Mouse (Mus musculus) urinary bladder, postnatal 14 days (tissue): Measurements from ENCODE around the gene Galnt12.
"Not testable (repeated sequence)": the region's sequence is repeated elsewhere in the genome, so short reads cannot be mapped to it uniquely, and the experiment has no call there.

ENCODE experiments used
- DNase-seq: peaks from one replicate; pipeline ENCODE4 v3.0.0; 2021; ENCODE audit warnings: low spot score

Galnt12 gene

DNA sequence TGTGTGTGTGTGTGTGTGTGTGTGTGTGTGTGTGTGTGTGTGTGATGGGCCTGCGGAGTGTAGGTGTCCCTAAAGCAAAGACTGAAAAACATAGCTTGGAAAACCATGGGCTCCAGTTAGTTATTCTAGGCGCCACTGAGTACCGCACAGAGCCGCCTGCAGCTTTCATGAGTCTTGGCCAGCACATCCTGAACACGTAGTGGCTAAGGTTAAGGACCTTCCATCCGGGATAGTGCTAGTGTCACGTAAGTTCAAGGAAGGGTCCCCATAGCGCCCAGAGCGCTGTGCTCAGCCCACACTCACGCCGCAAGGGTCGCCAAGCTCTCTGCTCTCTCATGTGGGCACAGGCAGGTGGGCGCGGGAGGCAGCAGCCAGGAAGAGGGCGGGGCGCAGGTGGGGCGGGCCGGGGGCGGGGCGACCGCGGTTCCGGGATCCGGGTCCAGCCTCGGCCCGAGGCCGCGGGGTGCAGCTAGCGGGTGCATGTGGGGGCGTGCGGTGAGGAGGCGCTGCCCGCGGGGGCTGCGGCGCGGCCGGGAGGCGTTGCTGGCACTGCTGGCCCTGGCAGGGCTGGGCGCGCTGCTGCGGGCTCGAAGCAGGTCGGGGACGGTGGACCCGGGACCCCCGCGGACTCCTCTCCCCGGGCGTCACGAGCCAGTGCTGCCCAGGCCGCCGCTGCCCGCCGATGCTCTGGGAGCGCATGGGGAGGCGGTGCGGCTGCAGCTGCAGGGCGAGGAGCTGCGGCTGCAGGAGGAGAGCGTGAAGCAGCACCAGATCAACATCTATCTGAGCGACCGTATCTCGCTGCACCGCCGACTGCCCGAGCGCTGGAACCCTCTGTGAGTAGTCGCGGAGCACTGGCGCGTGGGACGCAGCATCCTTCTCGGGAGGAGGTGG is at the start of gene Galnt12:
Gene Galnt12, plus strand, starts transcription at position 417 of the 894 bp plus-strand sequence.
- peak; percentile 34 for DNase-seq

DNA sequence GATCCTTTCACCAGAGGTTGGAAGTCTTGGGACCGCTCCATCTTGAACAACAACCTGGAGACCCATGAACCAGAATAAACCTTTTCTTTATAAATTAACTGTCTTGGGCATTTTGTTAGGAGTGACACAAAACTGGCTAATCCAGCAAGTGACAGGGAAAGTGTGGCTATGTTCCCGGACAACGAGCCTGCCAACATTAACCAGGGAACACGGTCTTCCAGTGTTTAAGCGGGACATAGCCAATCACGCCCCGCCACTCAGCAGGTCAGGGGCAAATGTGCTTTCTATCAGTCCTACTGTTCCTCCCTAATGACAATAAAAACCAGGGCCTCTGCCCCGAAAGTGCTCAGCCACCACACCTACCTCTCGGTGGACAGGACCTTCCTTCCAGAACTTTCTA is 47.8 kb upstream of the Galnt12 start:
- DNase-seq, result no peak

DNA sequence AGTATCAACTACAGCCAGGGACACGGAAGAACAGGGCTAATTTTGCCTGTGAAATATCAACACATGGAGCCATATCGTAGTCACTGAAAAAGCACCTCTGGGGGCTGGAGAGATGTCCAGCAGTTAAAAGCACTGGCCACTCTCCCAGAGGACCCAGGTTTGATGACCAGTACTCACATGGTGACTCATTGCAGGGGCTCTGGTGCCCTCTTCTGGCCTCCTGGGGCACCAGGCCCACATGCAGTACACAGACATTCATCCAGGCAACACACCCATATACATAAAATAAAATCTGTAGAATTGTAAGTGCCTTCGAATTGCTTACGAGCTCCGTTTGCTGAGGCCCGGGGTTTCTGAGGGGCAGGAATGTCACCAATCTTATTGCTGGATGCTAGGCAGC is 44.7 kb upstream of the Galnt12 start:
- no peak for DNase-seq

DNA sequence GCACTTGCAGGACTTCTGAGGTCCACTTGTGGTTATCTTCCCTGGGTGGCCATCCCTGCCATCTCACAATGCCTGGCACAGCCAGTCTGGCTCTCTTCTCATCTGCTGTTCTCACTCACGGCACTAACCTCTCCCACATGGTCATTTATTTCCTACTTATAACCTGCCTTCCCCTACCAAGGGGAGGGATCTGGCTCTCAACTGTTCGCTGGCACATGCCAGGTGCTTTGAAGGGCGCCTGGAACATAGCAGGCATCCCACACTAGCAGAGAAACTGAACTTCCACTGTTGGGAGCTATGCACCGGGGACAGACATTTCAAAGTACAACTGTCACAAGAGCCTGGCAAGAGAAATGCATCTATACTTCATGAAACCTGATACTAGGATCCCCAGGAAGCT is 43.9 kb upstream of the Galnt12 start:
- no peak for DNase-seq

- DNase-seq, result no peak
These were observed 42.5 kb upstream of the Galnt12 start for GRCm38 (mm10) chr4:47049216-47049615.

- peak; percentile 93 for DNase-seq
These were observed 41.5 kb upstream of the Galnt12 start for GRCm38 (mm10) chr4:47050167-47050566.

DNA sequence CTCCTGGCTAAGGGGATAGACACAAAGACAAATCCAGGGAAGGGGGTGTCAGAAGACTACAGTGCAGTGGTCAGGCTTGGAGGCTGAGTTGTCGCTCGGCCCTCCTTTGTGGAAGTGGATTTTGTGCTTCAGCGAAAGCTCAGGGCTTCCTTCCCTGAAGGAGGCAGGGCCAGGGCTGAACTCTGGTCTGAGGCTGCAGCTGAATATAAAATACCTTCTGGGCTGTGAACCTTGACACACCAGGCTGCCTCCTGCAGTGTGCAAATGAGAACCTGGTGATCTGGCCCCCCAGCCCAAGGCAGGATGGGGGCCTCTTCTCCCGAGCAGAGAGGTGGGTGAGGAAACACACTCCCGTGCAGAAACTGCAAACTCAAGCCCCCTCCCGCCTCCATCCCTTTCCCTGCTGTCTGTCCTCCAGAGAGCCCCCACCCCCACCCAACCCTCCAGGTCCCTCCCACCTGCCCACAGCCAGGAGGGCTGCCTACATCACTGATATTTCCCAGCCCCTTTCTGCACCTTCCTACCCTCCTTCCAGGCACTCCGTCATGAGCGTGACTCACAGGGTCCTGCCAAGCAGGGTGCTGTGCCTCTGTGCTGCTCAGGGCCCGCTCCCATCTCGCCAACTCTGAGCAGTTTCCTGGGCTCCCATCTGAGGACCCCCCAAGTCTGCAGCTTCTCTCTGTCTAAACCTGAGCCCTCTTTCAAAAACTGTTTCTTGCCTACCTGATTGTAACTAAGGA is 40.9 kb upstream of the Galnt12 start:
- DNase-seq, result peak; percentile 18

- DNase-seq, result no peak
These were observed 39.8 kb upstream of the Galnt12 start for GRCm38 (mm10) chr4:47051905-47052304.

- DNase-seq, result not testable (repeated sequence)
These were observed 36.5 kb upstream of the Galnt12 start for GRCm38 (mm10) chr4:47055170-47055569.

GRCm38 (mm10) chr4:47055570-47056080 is 36.1 kb upstream of the Galnt12 start:
- no peak for DNase-seq

GRCm38 (mm10) chr4:47056791-47057509 is 34.8 kb upstream of the Galnt12 start, which contains the start of gene Anks6:
Gene Anks6, minus strand, starts transcription at chr4:47057427.
- DNase-seq, result peak; percentile 67

- DNase-seq, result peak; percentile 53
These were observed 34.0 kb upstream of the Galnt12 start for GRCm38 (mm10) chr4:47057510-47058325.

DNA sequence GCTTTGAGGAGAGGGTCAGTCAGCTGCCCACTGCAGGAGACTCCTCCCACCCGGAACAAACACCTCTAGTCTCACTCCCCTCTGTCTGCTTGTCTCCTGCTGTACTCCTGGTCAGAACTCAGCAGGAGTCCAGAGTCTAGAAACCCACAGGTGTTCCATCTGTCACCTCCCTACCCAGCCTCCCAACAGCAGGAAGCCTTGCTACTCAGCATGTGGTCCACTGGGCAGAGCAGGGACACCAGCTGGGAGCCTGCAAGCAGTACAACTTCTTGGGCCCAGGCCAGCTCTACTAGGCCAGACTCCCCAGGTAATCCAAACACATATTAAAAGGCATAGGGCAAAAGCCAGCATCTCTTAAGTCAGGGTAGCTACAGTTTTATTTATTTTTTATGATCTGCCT is 30.8 kb upstream of the Galnt12 start:
- no peak for DNase-seq

DNA sequence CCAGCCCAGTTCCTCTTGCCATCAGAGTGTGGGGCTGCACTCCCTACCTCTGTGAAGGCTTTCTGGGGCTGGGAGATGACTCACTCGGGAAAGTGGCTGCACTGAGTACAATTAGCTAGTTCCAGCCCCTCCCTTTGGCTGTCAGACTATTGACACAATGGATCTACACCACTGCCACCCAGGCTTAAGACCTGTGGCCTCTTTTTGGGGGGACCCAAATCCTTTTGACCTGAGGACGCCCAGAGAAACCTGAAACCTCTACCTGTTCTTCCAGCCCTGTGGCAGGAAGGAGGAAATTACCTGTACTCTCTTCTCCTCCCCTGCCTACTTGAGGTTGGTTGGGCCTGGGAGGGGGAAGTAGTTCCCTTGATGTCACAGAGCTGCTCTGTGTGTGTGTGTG is 16.7 kb upstream of the Galnt12 start:
- DNase-seq, result peak; percentile 55

DNA sequence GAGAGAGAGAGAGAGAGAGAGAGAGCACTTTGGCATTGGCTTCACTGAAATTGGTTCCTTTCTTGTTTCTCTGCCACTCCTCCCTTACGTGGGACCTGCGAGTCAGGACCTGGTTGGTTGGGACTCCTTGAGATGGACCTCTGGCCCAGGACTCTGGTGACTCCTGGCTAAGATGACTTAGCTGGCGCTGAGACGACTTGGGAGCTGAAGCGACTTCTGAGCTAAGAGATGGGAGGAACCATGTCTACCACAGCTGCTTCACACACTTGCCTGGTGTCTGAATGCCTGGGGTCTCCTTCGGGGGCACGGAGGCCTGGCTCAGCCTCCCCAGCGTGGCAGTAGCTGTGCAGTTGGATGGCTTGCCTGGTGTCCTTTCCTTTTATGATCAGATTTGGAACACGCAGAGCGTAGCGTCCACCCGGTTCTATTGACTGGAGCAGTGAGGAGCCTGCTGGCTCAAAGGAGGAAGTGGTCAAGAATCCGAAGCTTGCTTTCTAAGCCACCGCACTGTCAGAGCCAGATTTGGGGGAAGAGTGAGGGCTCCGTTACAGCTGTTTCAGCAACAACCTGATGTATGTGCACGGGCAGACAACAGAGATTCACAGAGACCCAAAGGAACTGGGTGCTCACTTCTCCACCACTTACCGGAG is 11.6 kb upstream of the Galnt12 start:
- DNase-seq, result no peak

GRCm38 (mm10) chr4:47080647-47081010 is 11.1 kb upstream of the Galnt12 start:
- no peak for DNase-seq

GRCm38 (mm10) chr4:47083824-47084223 is 7.9 kb upstream of the Galnt12 start:
- no peak for DNase-seq

DNA sequence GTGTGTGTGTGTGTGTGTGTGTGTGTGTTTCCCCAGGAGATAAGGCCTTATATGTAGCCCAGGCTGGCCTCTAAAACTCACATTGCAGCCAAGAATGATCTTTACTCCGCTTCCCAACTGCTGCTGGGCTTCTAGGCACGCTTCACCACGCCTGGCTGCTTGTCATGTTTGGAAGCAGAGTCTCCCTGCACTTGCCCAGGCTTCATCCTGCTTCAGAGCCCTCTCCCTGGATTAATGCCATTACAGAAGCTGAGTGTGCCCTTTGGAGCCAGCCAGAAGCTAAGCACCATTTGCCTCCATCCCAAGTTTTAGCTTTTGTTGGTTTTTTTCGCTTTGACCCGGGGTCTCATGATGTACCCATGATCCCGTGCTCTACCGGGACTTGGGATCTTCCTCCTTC is 3.0 kb upstream of the Galnt12 start:
- no peak for DNase-seq

DNA sequence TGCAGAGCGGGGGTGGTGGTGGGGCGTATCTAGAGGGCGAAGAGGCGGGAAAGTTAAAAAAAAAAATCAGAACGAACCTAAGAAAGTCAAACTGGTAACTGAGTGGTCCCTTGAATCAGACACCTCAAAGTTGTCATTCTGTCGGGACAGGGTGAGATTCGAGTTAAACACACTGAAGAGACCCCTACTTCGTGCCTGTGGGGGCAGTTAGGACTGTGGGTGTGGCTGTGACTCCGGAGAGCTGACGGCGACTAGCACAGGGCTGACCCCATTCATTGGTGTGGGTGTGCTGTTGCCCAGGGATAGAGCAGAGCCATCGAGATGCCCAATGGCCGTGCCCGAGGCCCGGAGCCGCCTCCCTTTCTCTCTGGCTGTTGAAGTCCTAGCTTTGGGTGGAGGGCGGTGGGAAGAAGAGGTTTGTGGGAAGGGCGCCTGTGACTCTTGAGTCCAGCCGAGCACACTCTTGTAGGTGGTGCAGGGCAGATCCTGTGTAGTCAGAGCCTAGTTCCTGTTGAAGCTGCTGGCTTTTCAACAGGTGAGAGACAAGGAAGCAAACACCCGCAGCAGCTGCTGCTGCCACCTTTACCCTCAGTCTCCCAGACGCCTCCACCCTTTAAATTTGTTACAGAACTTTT is 795 bp downstream of the Galnt12 start:
- no peak for DNase-seq

- no peak for DNase-seq
These were observed 1.5 kb downstream of the Galnt12 start for GRCm38 (mm10) chr4:47093161-47093560.
